Mouse (Mus musculus) lung, embryonic 14.5 days (tissue): ENCODE results near the gene Padi1. TPM values are rescaled to one million over a fixed set of nuclear protein-coding genes. Genes with fewer than 3 reads are reported as not detected.

ENCODE experiments used
- ATAC-seq: fragments of 200-750 bp; cut with Nextera tagmentation; 2 replicates; pipeline ENCODE4 v1.8.0; 2017; ENCODE audit warnings: mild to moderate bottlenecking, moderate TSS enrichment, moderate library complexity; ENCODE audit not compliant: insufficient read depth
- DNase-seq: peaks from one replicate; pipeline ENCODE4 v3.0.0-alpha.2; 2015
- H3K27ac ChIP-seq: fragments of 300-500 bp; sonication (generic); 2 replicates; pipeline ENCODE4 v1.5.1; 2014; ENCODE audit warnings: low read depth, mild to moderate bottlenecking, moderate library complexity
- H3K27me3 ChIP-seq: fragments of 300-500 bp; sonication (generic); 2 replicates; pipeline ENCODE4 v1.6.1; 2014; ENCODE audit warnings: low read length, control low read depth; ENCODE audit not compliant: insufficient read depth
- H3K36me3 ChIP-seq: fragments of 300-500 bp; sonication (generic); 2 replicates; pipeline ENCODE4 v1.6.1; 2014; ENCODE audit warnings: control low read depth; ENCODE audit not compliant: insufficient read depth
- H3K4me1 ChIP-seq: fragments of 300-500 bp; sonication (generic); 2 replicates; pipeline ENCODE4 v1.6.1; 2014; ENCODE audit warnings: antibody characterized with exemption, control low read depth; ENCODE audit not compliant: insufficient read depth
- H3K4me2 ChIP-seq: fragments of 300-500 bp; sonication (generic); 2 replicates; pipeline ENCODE4 v1.6.1; 2014; ENCODE audit warnings: mild to moderate bottlenecking
- H3K4me3 ChIP-seq: fragments of 300-500 bp; sonication (generic); 2 replicates; pipeline ENCODE4 v1.5.1; 2014; ENCODE audit warnings: low read depth, low read length
- H3K9ac ChIP-seq: fragments of 300-500 bp; sonication (generic); 2 replicates; pipeline ENCODE4 v1.6.1; 2014
- H3K9me3 ChIP-seq: fragments of 300-500 bp; sonication (generic); 2 replicates; pipeline ENCODE4 v1.6.1; 2016; ENCODE audit warnings: low read depth, low read length, control low read depth
- CTCF ChIP-seq: IDR thresholded peaks from 2 replicates; pipeline ENCODE4 v1.5.1; 2016; ENCODE audit warnings: antibody characterized with exemption, low read depth
- WGBS: fragments of 180-500 bp; shearing (Covaris S2); extraction: QIAGEN DNeasy Blood & Tissue Kit; methylation state at CpG from one replicate; pipeline ENCODE4 v1.1.7; 2014; 5-methylcytosine and 5-hydroxymethylcytosine counted together
- polyA plus RNA-seq: library from polyadenylated mRNA; unstranded; fragments of >200 nt; fragmentation: Nextera tagmentation; extraction: Ambion mirVana; gene quantifications from 2 replicates; pipeline ENCODE4 v1.2.1, GENCODE M21; 2014

Padi1 gene
- polyA plus RNA-seq, 1 experiment from 2014 or later = 0.11 TPM

GRCm38 (mm10) chr4:140868484-140869190, 23.1 kb upstream of the Padi1 start:
- 3% methylated on average over 14 of the region's 14 CpGs for WGBS
- TF ChIP-seq CTCF = no peak
- peaks cover 4% of the 10 kb centered on the region; the same call in 1 of the 2 replicates for H3K4me1 ChIP-seq
- H3K4me2 ChIP-seq = peak overlapping the region; percentile 32; the same call in 1 of the 2 replicates
- DNase-seq (peak; percentile 71), ATAC-seq (peak; percentile 69)
- no peaks in the 10 kb centered on the region for H3K36me3 ChIP-seq
- no peak overlapping the region for H3K4me3 ChIP-seq
- no peaks in the 10 kb centered on the region for H3K27me3 ChIP-seq
- H3K9me3 ChIP-seq = no peaks in the 10 kb centered on the region
- H3K27ac ChIP-seq = peak overlapping the region; percentile 84
- H3K9ac ChIP-seq = no peak overlapping the region

- DNase-seq (no peak), ATAC-seq (no peak)
- Histone ChIP-seq H3K27me3 (no peaks in the 10 kb centered on the region), H3K4me1 (no peaks in the 10 kb centered on the region; the same call in 1 of the 2 replicates), H3K4me2 (no peak overlapping the region), H3K9ac (no peak overlapping the region), H3K36me3 (no peaks in the 10 kb centered on the region), H3K27ac (no peak overlapping the region), H3K4me3 (no peak overlapping the region), H3K9me3 (no peaks in the 10 kb centered on the region)
- no peak for TF ChIP-seq CTCF
- WGBS = 73% methylated on average over 11 of the region's 11 CpGs
Measured at GRCm38 (mm10) chr4:140862036-140862650, 16.6 kb upstream of the Padi1 start.

GRCm38 (mm10) chr4:140860767-140861147, 15.2 kb upstream of the Padi1 start:
- Histone ChIP-seq H3K4me1 (no peaks in the 10 kb centered on the region; the same call in 1 of the 2 replicates), H3K4me2 (no peak overlapping the region; the same call in 1 of the 2 replicates), H3K27me3 (no peaks in the 10 kb centered on the region), H3K9me3 (no peaks in the 10 kb centered on the region), H3K27ac (peak overlapping the region; percentile 46; the same call in 1 of the 2 replicates), H3K4me3 (no peak overlapping the region), H3K36me3 (no peaks in the 10 kb centered on the region), H3K9ac (no peak overlapping the region)
- WGBS = 71% methylated on average over 7 of the region's 7 CpGs
- DNase-seq (no peak), ATAC-seq (peak; percentile 56)
- no peak for TF ChIP-seq CTCF

- Histone ChIP-seq H3K27ac (no peak overlapping the region), H3K9me3 (no peaks in the 10 kb centered on the region), H3K36me3 (no peaks in the 10 kb centered on the region), H3K9ac (no peak overlapping the region), H3K4me2 (no peak overlapping the region; the same call in 1 of the 2 replicates), H3K4me1 (no peaks in the 10 kb centered on the region; the same call in 1 of the 2 replicates), H3K27me3 (no peaks in the 10 kb centered on the region), H3K4me3 (no peak overlapping the region)
- no peak for TF ChIP-seq CTCF
- WGBS = 34% methylated on average over 7 of the region's 7 CpGs
- no peak for DNase-seq
- ATAC-seq = no peak; the same call in 1 of the 2 replicates
Measured at GRCm38 (mm10) chr4:140860125-140860766, 14.7 kb upstream of the Padi1 start.

GRCm38 (mm10) chr4:140859291-140859690, 13.7 kb upstream of the Padi1 start:
- H3K4me3 ChIP-seq = no peak overlapping the region
- H3K9me3 ChIP-seq = no peaks in the 10 kb centered on the region
- ATAC-seq (no peak), DNase-seq (no peak)
- no peak overlapping the region for H3K9ac ChIP-seq
- no peak for TF ChIP-seq CTCF
- no peaks in the 10 kb centered on the region for H3K27me3 ChIP-seq
- H3K4me2 ChIP-seq = no peak overlapping the region
- H3K4me1 ChIP-seq = no peaks in the 10 kb centered on the region; the same call in 1 of the 2 replicates
- WGBS = 77% methylated on average over 11 of the region's 11 CpGs
- no peaks in the 10 kb centered on the region for H3K36me3 ChIP-seq
- H3K27ac ChIP-seq = no peak overlapping the region

- no peaks in the 10 kb centered on the region for H3K9me3 ChIP-seq
- DNase-seq = no peak
- no peak overlapping the region for H3K9ac ChIP-seq
- no peaks in the 10 kb centered on the region; the same call in 1 of the 2 replicates for H3K4me1 ChIP-seq
- 58% methylated on average over 7 of the region's 7 CpGs for WGBS
- no peak for TF ChIP-seq CTCF
- H3K36me3 ChIP-seq = no peaks in the 10 kb centered on the region
- H3K4me3 ChIP-seq = no peak overlapping the region
- ATAC-seq = no peak
- no peak overlapping the region for H3K4me2 ChIP-seq
- H3K27me3 ChIP-seq = no peaks in the 10 kb centered on the region
- no peak overlapping the region for H3K27ac ChIP-seq
Measured at GRCm38 (mm10) chr4:140857813-140858212, 12.2 kb upstream of the Padi1 start.

GRCm38 (mm10) chr4:140857041-140857440, 11.5 kb upstream of the Padi1 start:
- no peak for TF ChIP-seq CTCF
- 72% methylated on average over 5 of the region's 5 CpGs for WGBS
- H3K4me3 ChIP-seq = no peak overlapping the region

More at GRCm38 (mm10) chr4:140857041-140857440, 11.5 kb upstream of the Padi1 start:
- no peak overlapping the region for H3K27ac ChIP-seq
- ATAC-seq = no peak
- no peak overlapping the region for H3K9ac ChIP-seq
- H3K4me2 ChIP-seq = no peak overlapping the region
- H3K4me1 ChIP-seq = no peaks in the 10 kb centered on the region; the same call in 1 of the 2 replicates
- no peaks in the 10 kb centered on the region for H3K9me3 ChIP-seq
- H3K36me3 ChIP-seq = no peaks in the 10 kb centered on the region
- H3K27me3 ChIP-seq = no peaks in the 10 kb centered on the region
- no peak for DNase-seq
